Mouse (Mus musculus): Measurements from ENCODE around the gene Npas2. TPM values are rescaled to one million over a fixed set of nuclear protein-coding genes. Genes with fewer than 3 reads are reported as not detected.

Npas2 gene
- polyA plus RNA-seq, 1 experiment = 1.1 TPM

- Histone ChIP-seq H3K27me3 (ENCODE audit: control insufficient read depth, insufficient read depth, low read length) (no peaks in the 10 kb centered on the region), H3K4me3 (ENCODE audit: control insufficient read depth, low read depth, low read length) (no peak overlapping the region), H3K4me1 (ENCODE audit: control insufficient read depth, insufficient read depth, low read length) (peaks cover 11% of the 10 kb centered on the region), H3K27ac (ENCODE audit: control insufficient read depth, insufficient read depth, low read depth, low read length) (no peak overlapping the region), H3K36me3 (ENCODE audit: control insufficient read depth, insufficient read depth, low read length) (no peaks in the 10 kb centered on the region)
- TF ChIP-seq CTCF (IDR thresholded peaks at IDR 0.05; ENCODE audit: control insufficient read depth, insufficient read depth, insufficient replicate concordance, low read depth, low read length) (no peak), POLR2A (IDR thresholded peaks at IDR 0.05; ENCODE audit: control insufficient read depth, low read depth, low read length) (no peak)
These were observed 13.0 kb upstream of the Npas2 start for GRCm38 (mm10) chr1:39180517-39180916.

GRCm38 (mm10) chr1:39181901-39182300 is 11.6 kb upstream of the Npas2 start:
- Histone ChIP-seq H3K4me1 (ENCODE audit: control insufficient read depth, insufficient read depth, low read length) (peaks cover 14% of the 10 kb centered on the region), H3K4me3 (ENCODE audit: control insufficient read depth, low read depth, low read length) (no peak overlapping the region), H3K27ac (ENCODE audit: control insufficient read depth, insufficient read depth, low read depth, low read length) (no peak overlapping the region), H3K36me3 (ENCODE audit: control insufficient read depth, insufficient read depth, low read length) (no peaks in the 10 kb centered on the region), H3K27me3 (ENCODE audit: control insufficient read depth, insufficient read depth, low read length) (no peaks in the 10 kb centered on the region)
- TF ChIP-seq CTCF (IDR thresholded peaks at IDR 0.05; ENCODE audit: control insufficient read depth, insufficient read depth, insufficient replicate concordance, low read depth, low read length) (no peak), POLR2A (IDR thresholded peaks at IDR 0.05; ENCODE audit: control insufficient read depth, low read depth, low read length) (no peak)

- no peak for TF ChIP-seq POLR2A (IDR thresholded peaks at IDR 0.05; ENCODE audit: control insufficient read depth, low read depth, low read length)
- TF ChIP-seq CTCF (IDR thresholded peaks at IDR 0.05; ENCODE audit: control insufficient read depth, insufficient read depth, insufficient replicate concordance, low read depth, low read length) = no peak
- H3K4me1 ChIP-seq (ENCODE audit: control insufficient read depth, insufficient read depth, low read length) = peaks cover 2% of the 10 kb centered on the region; the same call in 1 of the 2 replicates
- H3K27ac ChIP-seq (ENCODE audit: control insufficient read depth, insufficient read depth, low read depth, low read length) = no peak overlapping the region
- no peak overlapping the region for H3K4me3 ChIP-seq (ENCODE audit: control insufficient read depth, low read depth, low read length)
- H3K36me3 ChIP-seq (ENCODE audit: control insufficient read depth, insufficient read depth, low read length) = no peaks in the 10 kb centered on the region
- no peaks in the 10 kb centered on the region for H3K27me3 ChIP-seq (ENCODE audit: control insufficient read depth, insufficient read depth, low read length)
These were observed 7.7 kb upstream of the Npas2 start for GRCm38 (mm10) chr1:39185833-39186232.

- Histone ChIP-seq H3K27ac (ENCODE audit: control insufficient read depth, insufficient read depth, low read depth, low read length) (no peak overlapping the region), H3K27me3 (ENCODE audit: control insufficient read depth, insufficient read depth, low read length) (no peaks in the 10 kb centered on the region), H3K36me3 (ENCODE audit: control insufficient read depth, insufficient read depth, low read length) (no peaks in the 10 kb centered on the region), H3K4me3 (ENCODE audit: control insufficient read depth, low read depth, low read length) (no peak overlapping the region), H3K4me1 (ENCODE audit: control insufficient read depth, insufficient read depth, low read length) (peaks cover 2% of the 10 kb centered on the region; the same call in 1 of the 2 replicates)
- no peak for TF ChIP-seq CTCF (IDR thresholded peaks at IDR 0.05; ENCODE audit: control insufficient read depth, insufficient read depth, insufficient replicate concordance, low read depth, low read length)
- TF ChIP-seq POLR2A (IDR thresholded peaks at IDR 0.05; ENCODE audit: control insufficient read depth, low read depth, low read length) = no peak
These were observed 6.7 kb upstream of the Npas2 start for GRCm38 (mm10) chr1:39186711-39187437.

GRCm38 (mm10) chr1:39191122-39191521 is 2.4 kb upstream of the Npas2 start:
- Histone ChIP-seq H3K36me3 (ENCODE audit: control insufficient read depth, insufficient read depth, low read length) (no peaks in the 10 kb centered on the region), H3K27me3 (ENCODE audit: control insufficient read depth, insufficient read depth, low read length) (no peaks in the 10 kb centered on the region), H3K4me1 (ENCODE audit: control insufficient read depth, insufficient read depth, low read length) (peaks cover 18% of the 10 kb centered on the region), H3K4me3 (ENCODE audit: control insufficient read depth, low read depth, low read length) (no peak overlapping the region), H3K27ac (ENCODE audit: control insufficient read depth, insufficient read depth, low read depth, low read length) (no peak overlapping the region)
- TF ChIP-seq POLR2A (IDR thresholded peaks at IDR 0.05; ENCODE audit: control insufficient read depth, low read depth, low read length) (no peak), CTCF (IDR thresholded peaks at IDR 0.05; ENCODE audit: control insufficient read depth, insufficient read depth, insufficient replicate concordance, low read depth, low read length) (no peak)

- Histone ChIP-seq H3K4me3 (ENCODE audit: control insufficient read depth, low read depth, low read length) (peak overlapping the region; percentile 55), H3K4me1 (ENCODE audit: control insufficient read depth, insufficient read depth, low read length) (peaks cover 16% of the 10 kb centered on the region), H3K36me3 (ENCODE audit: control insufficient read depth, insufficient read depth, low read length) (no peaks in the 10 kb centered on the region), H3K27me3 (ENCODE audit: control insufficient read depth, insufficient read depth, low read length) (no peaks in the 10 kb centered on the region), H3K27ac (ENCODE audit: control insufficient read depth, insufficient read depth, low read depth, low read length) (no peak overlapping the region)
- TF ChIP-seq POLR2A (IDR thresholded peaks at IDR 0.05; ENCODE audit: control insufficient read depth, low read depth, low read length) (no peak), CTCF (IDR thresholded peaks at IDR 0.05; ENCODE audit: control insufficient read depth, insufficient read depth, insufficient replicate concordance, low read depth, low read length) (no peak)
These were observed 1.0 kb upstream of the Npas2 start for GRCm38 (mm10) chr1:39192460-39192996.

GRCm38 (mm10) chr1:39193862-39194675 is 538 bp downstream of the Npas2 start:
- H3K27me3 ChIP-seq (ENCODE audit: control insufficient read depth, insufficient read depth, low read length) = no peaks in the 10 kb centered on the region

More at GRCm38 (mm10) chr1:39193862-39194675, 538 bp downstream of the Npas2 start:
- Histone ChIP-seq H3K4me1 (ENCODE audit: control insufficient read depth, insufficient read depth, low read length) (peaks cover 16% of the 10 kb centered on the region), H3K4me3 (ENCODE audit: control insufficient read depth, low read depth, low read length) (peak overlapping the region; percentile 70), H3K36me3 (ENCODE audit: control insufficient read depth, insufficient read depth, low read length) (no peaks in the 10 kb centered on the region), H3K27ac (ENCODE audit: control insufficient read depth, insufficient read depth, low read depth, low read length) (no peak overlapping the region)
- no peak for TF ChIP-seq CTCF (IDR thresholded peaks at IDR 0.05; ENCODE audit: control insufficient read depth, insufficient read depth, insufficient replicate concordance, low read depth, low read length)
- no peak for TF ChIP-seq POLR2A (IDR thresholded peaks at IDR 0.05; ENCODE audit: control insufficient read depth, low read depth, low read length)
